Mouse (Mus musculus) heart, embryonic 14.5 days (tissue): ENCODE data around the gene Acadsb. TPM values are rescaled to one million over a fixed set of nuclear protein-coding genes. Genes with fewer than 3 reads are reported as not detected.
"Not testable (repeated sequence)": the region's sequence is repeated elsewhere in the genome, so short reads cannot be mapped to it uniquely, and the experiment has no call there.

Experiments
- ATAC-seq: fragments of 200-750 bp; cut with Nextera tagmentation; 2 replicates; pipeline ENCODE4 v1.8.0; 2017; ENCODE audit warnings: low read depth, moderate TSS enrichment; ENCODE audit not compliant: insufficient number of reproducible peaks, insufficient read depth, low FRiP score
- H3K27ac ChIP-seq, 2 experiments: fragments of 200-500 bp in 1 of 2; fragments of 300-500 bp in 1 of 2; sonication (generic) in 1 of 2; replicated peaks in 1 of 2; 2 replicates each; pipeline ENCODE4 v1.5.1; 2012 to 2014; ENCODE audit warnings: low read depth in 2 of 2, low read length in 2 of 2, control low read depth in 1 of 2, mild to moderate bottlenecking in 1 of 2, mixed read lengths in 1 of 2; ENCODE audit not compliant: control insufficient read depth in 1 of 2, insufficient read depth in 1 of 2
- H3K27me3 ChIP-seq: fragments of 300-500 bp; sonication (generic); 2 replicates; pipeline ENCODE4 v1.6.1; 2014; ENCODE audit warnings: mild to moderate bottlenecking, low read length, control low read depth; ENCODE audit not compliant: control insufficient read depth, insufficient read depth
- H3K36me3 ChIP-seq: fragments of 300-500 bp; sonication (generic); 2 replicates; pipeline ENCODE4 v1.6.1; 2014; ENCODE audit warnings: mild to moderate bottlenecking, control low read depth, low read length, mixed read lengths; ENCODE audit not compliant: control insufficient read depth, insufficient read depth
- H3K4me1 ChIP-seq, 2 experiments: fragments of 200-500 bp in 1 of 2; fragments of 300-500 bp in 1 of 2; sonication (generic) in 1 of 2; 2 replicates each; pipeline ENCODE4 v1.6.1; 2012 to 2014; ENCODE audit warnings: low read length in 2 of 2, control low read depth in 1 of 2, mixed read lengths in 1 of 2; ENCODE audit not compliant: control insufficient read depth in 2 of 2, insufficient read depth in 2 of 2
- H3K4me2 ChIP-seq: fragments of 300-500 bp; sonication (generic); 2 replicates; pipeline ENCODE4 v1.6.1; 2014; ENCODE audit warnings: mild to moderate bottlenecking, low read length
- H3K4me3 ChIP-seq, 2 experiments: fragments of 200-500 bp in 1 of 2; fragments of 300-500 bp in 1 of 2; sonication (generic) in 1 of 2; 2 replicates each; pipeline ENCODE4 v1.5.1; 2012 to 2014; ENCODE audit warnings: low read length in 2 of 2, mild to moderate bottlenecking in 2 of 2, control low read depth in 1 of 2, low read depth in 1 of 2, moderate library complexity in 1 of 2; ENCODE audit not compliant: control insufficient read depth in 1 of 2, insufficient read depth in 1 of 2
- H3K9ac ChIP-seq: fragments of 300-500 bp; sonication (generic); 2 replicates; pipeline ENCODE4 v1.6.1; 2014; ENCODE audit warnings: mild to moderate bottlenecking, low read length
- H3K9me3 ChIP-seq: fragments of 300-500 bp; sonication (generic); 2 replicates; pipeline ENCODE4 v1.6.1; 2016; ENCODE audit warnings: low read length, control low read depth; ENCODE audit not compliant: control insufficient read depth
- WGBS: fragments of 180-500 bp; shearing (Covaris S2); extraction: QIAGEN DNeasy Blood & Tissue Kit; methylation state at CpG from one replicate; pipeline ENCODE4 v1.1.7; 2014; 5-methylcytosine and 5-hydroxymethylcytosine counted together
- polyA plus RNA-seq: library from polyadenylated mRNA; unstranded; fragments of >200 nt; fragmentation: Nextera tagmentation; extraction: Ambion mirVana; gene quantifications from 2 replicates; pipeline ENCODE4 v1.2.1, GENCODE M21; 2014

Gene Acadsb
- polyA plus RNA-seq, 1 experiment from 2014 or later: 98.3 TPM

- Histone ChIP-seq H3K36me3 (peaks cover 14% of the 10 kb centered on the region), H3K4me3 (peak overlapping the region in 1 of 2 experiments; percentile 63; a peak in 2 of 4 replicates), H3K4me2 (peak overlapping the region; percentile 65), H3K4me1 (peaks cover 0 to 6% of the 10 kb centered on the region in 2 experiments; a peak in 3 of 4 replicates), H3K27ac (peak overlapping the region in 1 of 2 experiments; percentile 93; a peak in 2 of 4 replicates), H3K27me3 (no peaks in the 10 kb centered on the region; the same call in 1 of the 2 replicates), H3K9ac (peak overlapping the region; percentile 85), H3K9me3 (no peaks in the 10 kb centered on the region)
- ATAC-seq: no peak
- WGBS: 66% methylated on average over 9 of the region's 9 CpGs
These were observed 38.3 kb upstream of the Acadsb start for GRCm38 (mm10) chr7:131371880-131372651.

DNA sequence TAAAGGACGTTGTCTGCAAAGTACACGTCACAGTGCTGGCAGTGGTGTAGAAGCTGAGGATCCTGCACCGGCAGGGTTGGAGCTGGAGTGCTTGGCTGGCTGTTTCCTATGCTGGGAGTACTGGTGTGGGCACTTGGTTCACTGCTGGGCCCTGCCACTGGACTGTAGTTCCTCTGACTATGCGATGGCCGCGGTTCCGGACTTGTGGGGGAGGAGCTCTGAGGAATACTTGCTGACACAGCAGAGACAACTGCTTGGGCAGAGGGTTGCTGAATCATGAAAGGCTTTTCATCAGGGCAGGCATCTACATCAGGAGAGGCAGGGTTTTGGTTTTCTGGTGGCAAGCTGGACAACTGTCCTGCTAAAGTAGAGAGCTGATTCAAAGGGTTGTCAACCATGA, 18.6 kb upstream of the Acadsb start:
- H3K9ac ChIP-seq, H3K4me1 ChIP-seq, H3K27me3 ChIP-seq, H3K9me3 ChIP-seq, H3K27ac ChIP-seq, ATAC-seq, H3K4me3 ChIP-seq, H3K4me2 ChIP-seq: not testable (repeated sequence)
- peaks cover 62% of the 10 kb centered on the region for H3K36me3 ChIP-seq
- 81% methylated on average over 6 of the region's 7 CpGs for WGBS

- Histone ChIP-seq H3K4me2 (peak overlapping the region; percentile 79), H3K4me1 (peaks cover 3 to 14% of the 10 kb centered on the region in 2 experiments; a peak in 3 of 4 replicates), H3K27ac (peak overlapping the region in 1 of 2 experiments; percentile 58; a peak in 1 of 4 replicates), H3K9ac (peak overlapping the region; percentile 85), H3K9me3 (no peaks in the 10 kb centered on the region), H3K36me3 (no peaks in the 10 kb centered on the region), H3K27me3 (no peaks in the 10 kb centered on the region), H3K4me3 (peak overlapping the region; percentile 82 to 93)
- 10% methylated on average over 16 of the region's 16 CpGs for WGBS
- no peak for ATAC-seq
These were observed 947 bp upstream of the Acadsb start for GRCm38 (mm10) chr7:131409321-131409987.

- no peaks in the 10 kb centered on the region for H3K9me3 ChIP-seq
- H3K4me1 ChIP-seq: peaks cover 3 to 14% of the 10 kb centered on the region in 2 experiments; a peak in 3 of 4 replicates
- H3K27me3 ChIP-seq: no peaks in the 10 kb centered on the region
- peak overlapping the region; percentile 43 to 58 for H3K27ac ChIP-seq
- peak; percentile 52 for ATAC-seq
- H3K4me3 ChIP-seq: peak overlapping the region; percentile 82 to 93
- H3K36me3 ChIP-seq: no peaks in the 10 kb centered on the region
- peak overlapping the region; percentile 85 for H3K9ac ChIP-seq
- WGBS: under 1% methylated on average over 38 of the region's 38 CpGs
- peak overlapping the region; percentile 79 for H3K4me2 ChIP-seq
These were observed 414 bp upstream of the Acadsb start for GRCm38 (mm10) chr7:131409988-131410385.

DNA sequence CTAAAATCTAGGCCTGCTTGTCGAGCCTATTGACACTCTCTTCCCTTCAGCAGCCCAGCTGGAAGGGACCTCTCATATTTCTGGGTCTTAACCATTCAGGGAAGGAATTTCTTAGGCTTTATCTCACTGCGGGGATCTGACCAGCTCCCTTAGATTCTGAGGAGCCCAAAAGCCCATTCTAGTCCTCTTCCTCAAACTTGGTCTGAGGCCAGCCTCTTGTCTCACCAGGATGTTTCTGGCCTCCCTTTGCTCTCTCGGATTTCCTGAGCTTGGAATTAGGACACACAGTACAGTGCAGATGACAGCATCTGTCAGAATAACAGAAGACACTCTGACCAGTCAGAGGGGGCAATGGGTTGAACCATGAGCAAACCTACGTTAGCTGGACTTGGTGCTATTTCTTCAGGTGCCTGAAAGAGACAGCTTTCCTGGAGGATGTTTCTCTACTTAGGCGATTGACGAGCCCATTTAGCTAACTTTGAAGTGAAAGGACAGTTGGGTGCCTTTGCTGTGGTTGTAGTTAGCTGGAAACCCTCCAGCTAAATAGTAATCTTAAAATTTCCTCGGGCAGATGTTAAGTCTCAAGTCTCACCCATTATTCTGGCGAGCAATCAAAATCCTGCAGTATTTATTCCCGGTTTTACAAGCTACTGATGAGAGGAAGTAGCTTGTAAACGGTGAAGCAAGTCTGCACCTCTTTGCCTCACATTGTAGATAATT, 980 bp downstream of the Acadsb start:
- no peaks in the 10 kb centered on the region for H3K9me3 ChIP-seq
- peak overlapping the region; percentile 79 for H3K4me2 ChIP-seq
- WGBS: 39% methylated on average over 10 of the region's 10 CpGs
- H3K4me3 ChIP-seq: peak overlapping the region; percentile 82 to 93
- no peaks in the 10 kb centered on the region for H3K27me3 ChIP-seq
- peaks cover 3 to 14% of the 10 kb centered on the region in 2 experiments; a peak in 3 of 4 replicates for H3K4me1 ChIP-seq
- no peaks in the 10 kb centered on the region for H3K36me3 ChIP-seq
- 0 out of 4 replicates have a peak overlapping the region, but pooled peaks have one; percentile 0 to 6 for H3K27ac ChIP-seq
- H3K9ac ChIP-seq: peak overlapping the region; percentile 85
- no peak for ATAC-seq

GRCm38 (mm10) chr7:131411941-131412270, 1.5 kb downstream of the Acadsb start:
- Histone ChIP-seq H3K9me3 (no peaks in the 10 kb centered on the region), H3K27me3 (no peaks in the 10 kb centered on the region), H3K36me3 (no peaks in the 10 kb centered on the region), H3K4me1 (peaks cover 3 to 14% of the 10 kb centered on the region in 2 experiments; a peak in 3 of 4 replicates), H3K4me2 (peak overlapping the region; percentile 79), H3K4me3 (peak overlapping the region in 1 of 2 experiments; percentile 82; a peak in 1 of 4 replicates), H3K9ac (0 out of 2 replicates have a peak overlapping the region, but pooled peaks have one; percentile 85), H3K27ac (no peak overlapping the region)
- ATAC-seq: no peak
- 51% methylated on average over 2 of the region's 2 CpGs for WGBS

DNA sequence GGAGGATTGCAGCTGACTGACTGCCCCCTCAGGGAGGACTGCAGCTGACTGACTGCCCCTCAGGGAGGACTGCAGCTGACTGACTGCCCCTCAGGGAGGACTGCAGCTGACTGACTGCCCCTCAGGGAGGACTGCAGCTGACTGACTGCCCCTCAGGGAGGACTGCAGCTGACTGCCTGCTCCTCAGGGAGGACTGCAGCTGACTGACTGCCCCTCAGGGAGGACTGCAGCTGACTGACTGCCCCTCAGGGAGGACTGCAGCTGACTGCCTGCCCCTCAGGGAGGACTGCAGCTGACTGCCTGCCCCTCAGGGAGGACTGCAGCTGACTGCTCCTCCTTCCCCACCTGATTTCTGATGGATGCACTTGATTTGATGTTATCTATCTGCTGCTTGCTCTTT, 6.3 kb downstream of the Acadsb start:
- not testable (repeated sequence) for H3K4me1 ChIP-seq, H3K36me3 ChIP-seq, H3K4me2 ChIP-seq, H3K27ac ChIP-seq, H3K9ac ChIP-seq, H3K27me3 ChIP-seq, H3K4me3 ChIP-seq, ATAC-seq, H3K9me3 ChIP-seq
